Mouse (Mus musculus): ENCODE results near the gene Gng2. TPM values are rescaled to one million over a fixed set of nuclear protein-coding genes. Genes with fewer than 3 reads are reported as not detected.

Gene Gng2
- polyA plus RNA-seq, 1 experiment from 2014 or later, result 187 TPM

DNA sequence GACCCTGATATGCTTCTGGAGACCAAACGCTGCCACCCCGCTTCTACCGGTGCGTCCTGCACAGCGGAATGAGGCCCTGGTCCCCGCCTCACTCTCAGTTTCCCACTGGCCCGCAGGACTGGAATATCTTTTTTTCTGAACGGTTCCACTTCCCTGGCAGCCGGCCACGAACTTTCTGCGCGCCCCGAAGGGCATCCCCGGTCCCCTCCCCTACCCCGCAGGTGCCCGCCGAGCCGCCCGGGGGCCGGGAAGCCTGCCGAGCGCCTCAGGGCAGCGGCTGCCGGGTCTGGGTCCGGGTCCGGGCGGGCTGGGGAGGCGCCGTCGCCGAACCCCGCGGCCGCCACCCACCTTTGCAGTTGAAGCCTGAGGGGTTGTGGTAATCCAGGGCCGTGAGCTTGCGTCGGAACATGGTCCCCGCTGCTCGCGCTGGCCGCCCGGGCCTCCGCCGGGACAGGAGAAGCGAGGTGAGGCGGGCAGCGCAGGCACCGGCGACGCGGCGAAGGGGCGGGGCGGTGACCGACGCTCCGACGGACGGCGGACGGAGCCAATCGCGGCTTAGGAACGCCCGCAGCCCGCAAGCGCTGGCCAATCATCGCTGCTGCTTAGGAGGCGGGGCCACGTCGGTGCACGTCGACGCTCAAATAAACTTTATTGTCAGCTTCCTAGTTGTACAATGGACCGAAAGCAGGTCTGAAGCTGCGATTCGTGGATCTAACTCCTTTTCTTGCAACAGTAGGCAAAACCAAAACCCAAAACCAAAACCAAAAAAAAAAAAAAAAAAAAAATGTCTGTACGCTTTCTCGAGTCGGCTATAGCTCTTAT, 153.9 kb downstream of the Gng2 start, which contains the start of gene Rtraf:
Rtraf (minus strand) TSS at position 504 of the 822 bp plus-strand sequence.
- 0 out of 2 replicates have a peak, but pooled peaks cover 3% of the 10 kb centered on the region for H3K9me3 ChIP-seq

More for the DNA sequence above, 153.9 kb downstream of the Gng2 start, which contains the start of gene Rtraf:
- H3K4me2 ChIP-seq, result peak within 1 kb of the TSS; percentile 80
- peak within 1 kb of the TSS; percentile 95 for H3K27ac ChIP-seq
- H3K36me3 ChIP-seq (replicated peaks), result peaks cover 25% of the 10 kb centered on the region
- WGBS, result under 1% methylated on average over 80 of the region's 80 CpGs
- peak within 1 kb of the TSS; percentile 94 for H3K9ac ChIP-seq
- peak; percentile 96 for ATAC-seq (ENCODE audit: low FRiP score)
- peaks cover 3% of the 10 kb centered on the region; the same call in 1 of the 2 replicates for H3K27me3 ChIP-seq
- peak within 1 kb of the TSS; percentile 94 for H3K4me3 ChIP-seq (replicated peaks)
- peaks cover 32% of the 10 kb centered on the region for H3K4me1 ChIP-seq

Other genes starting within 250 kb of the Gng2 start
- gene Nid2, start 226.4 kb downstream of the Gng2 start, polyA plus RNA-seq (2016; fragmentation: Nextera tagmentation; extraction: Ambion mirVana), result 37.9 and 39.4 TPM in 2 replicates
- 256 and 277 TPM in 2 replicates for gene Rtraf, start 153.8 kb downstream of the Gng2 start, polyA plus RNA-seq (2016; fragmentation: Nextera tagmentation; extraction: Ambion mirVana)
- gene Saysd1, start 160.9 kb upstream of the Gng2 start, polyA plus RNA-seq (2016; fragmentation: Nextera tagmentation; extraction: Ambion mirVana), result 10.5 and 11.0 TPM in 2 replicates
- gene Kcnk5, start 204.2 kb upstream of the Gng2 start, polyA plus RNA-seq (2016; fragmentation: Nextera tagmentation; extraction: Ambion mirVana), result 12.5 and 13.8 TPM in 2 replicates

Data from forebrain, embryonic 12.5 days (tissue).